Mouse (Mus musculus) liver, embryonic 14.5 days (tissue): ENCODE data around the gene Ubtf.

Experiments used
- CTCF ChIP-seq: IDR thresholded peaks from 2 replicates; pipeline ENCODE4 v1.5.1; 2016; ENCODE audit warnings: antibody characterized with exemption, low read depth, control low read depth
- EP300 ChIP-seq: IDR thresholded peaks from 2 replicates; pipeline ENCODE4 v1.6.1; 2016; ENCODE audit warnings: antibody characterized with exemption, low read depth

GRCm38 (mm10) chr11:102355501-102355900, 36.0 kb upstream of the Ubtf start:
- TF ChIP-seq CTCF (no peak), EP300 (no peak)
